Mouse (Mus musculus): ENCODE measurements around the gene Sdf2. TPM values are rescaled to one million over a fixed set of nuclear protein-coding genes. Genes with fewer than 3 reads are reported as not detected.

Sdf2 gene
- total and polyA plus RNA-seq, 3 experiments: 68.1 to 81.4 TPM; not detected in 1

DNA sequence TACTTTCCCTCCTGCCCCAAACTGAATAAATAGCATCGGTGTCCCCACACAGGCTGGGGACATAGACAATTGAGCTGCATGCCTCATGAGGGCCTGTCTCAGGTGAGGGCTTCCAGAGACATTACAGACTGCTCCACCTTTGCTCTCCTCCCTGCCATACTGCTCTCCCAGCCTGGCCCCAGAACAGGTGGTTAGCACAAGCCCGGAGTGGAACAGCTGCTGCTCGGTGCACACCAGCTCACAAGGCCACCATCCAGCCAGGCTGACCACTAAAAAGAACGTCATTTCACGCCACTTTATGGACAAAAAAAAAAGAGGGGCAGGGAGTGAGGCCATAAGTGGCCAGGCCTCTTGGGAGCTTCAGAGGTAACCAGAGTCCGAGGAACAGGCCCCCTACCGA is 38.4 kb upstream of the Sdf2 start:
- Histone ChIP-seq H3K27me3 (ENCODE audit: control insufficient read depth in 1 of 2, insufficient read depth in 2 of 2, low read length in 2 of 2) (no peaks in the 10 kb centered on the region), H3K4me1 (ENCODE audit: control insufficient read depth in 1 of 2, insufficient read depth in 2 of 2, low read length in 2 of 2) (no peaks in the 10 kb centered on the region), H3K9ac (ENCODE audit: control insufficient read depth, low read depth, low read length, poor library complexity, severe bottlenecking) (no peak overlapping the region), H3K27ac (ENCODE audit: control insufficient read depth, low read depth, low read length) (no peak overlapping the region), H3K36me3 (ENCODE audit: control insufficient read depth in 1 of 2, insufficient read depth in 2 of 2, low read length in 2 of 2) (peaks cover 0 to 32% of the 10 kb centered on the region in 2 experiments; a peak in 2 of 4 replicates), H3K79me2 (ENCODE audit: control insufficient read depth, insufficient read depth, low read length, poor library complexity) (no peaks in the 10 kb centered on the region), H3K9me3 (replicated peaks; ENCODE audit: insufficient read depth, low read length) (no peaks in the 10 kb centered on the region), H3K4me3 (ENCODE audit: control insufficient read depth in 1 of 2, insufficient read depth in 1 of 2, low read depth in 2 of 2, low read length in 2 of 2) (no peak overlapping the region)
- DNase-seq (ENCODE audit: low read depth, low spot score): no peak
- no peak for TF ChIP-seq NELFE (IDR thresholded peaks at IDR 0.05; ENCODE audit: low read depth, low read length)
- TF ChIP-seq ELF1 (IDR thresholded peaks at IDR 0.05; ENCODE audit: low read depth, low read length): no peak
- no peak for TF ChIP-seq TBP (IDR thresholded peaks at IDR 0.05; ENCODE audit: low read depth, low read length)
- TF ChIP-seq ETS1 (IDR thresholded peaks at IDR 0.05; ENCODE audit: low read depth, low read length): no peak
- no peak for TF ChIP-seq USF1 (IDR thresholded peaks at IDR 0.05; ENCODE audit: low read depth, low read length)
- no peak for TF ChIP-seq MAFK (IDR thresholded peaks at IDR 0.05; ENCODE audit: borderline replicate concordance, low read depth, low read length)
- TF ChIP-seq MXI1 (IDR thresholded peaks at IDR 0.05; ENCODE audit: low read depth, low read length): no peak
- TF ChIP-seq TCF12 (IDR thresholded peaks at IDR 0.05; ENCODE audit: low read depth, low read length): no peak
- TF ChIP-seq GATA1 (IDR thresholded peaks at IDR 0.05; ENCODE audit: low read depth, low read length): no peak
- TF ChIP-seq ZC3H11A (IDR thresholded peaks at IDR 0.05; ENCODE audit: low read depth, low read length): no peak
- no peak for TF ChIP-seq ZNF384 (IDR thresholded peaks at IDR 0.05; ENCODE audit: low read depth, low read length)
- no peak for TF ChIP-seq NRF1 (IDR thresholded peaks at IDR 0.05; ENCODE audit: insufficient read depth, low read depth, low read length, poor library complexity, severe bottlenecking)
- no peak for TF ChIP-seq TAL1 (IDR thresholded peaks at IDR 0.05; ENCODE audit: low read length)
- TF ChIP-seq MAX (IDR thresholded peaks at IDR 0.05; ENCODE audit: low read length): no peak

DNA sequence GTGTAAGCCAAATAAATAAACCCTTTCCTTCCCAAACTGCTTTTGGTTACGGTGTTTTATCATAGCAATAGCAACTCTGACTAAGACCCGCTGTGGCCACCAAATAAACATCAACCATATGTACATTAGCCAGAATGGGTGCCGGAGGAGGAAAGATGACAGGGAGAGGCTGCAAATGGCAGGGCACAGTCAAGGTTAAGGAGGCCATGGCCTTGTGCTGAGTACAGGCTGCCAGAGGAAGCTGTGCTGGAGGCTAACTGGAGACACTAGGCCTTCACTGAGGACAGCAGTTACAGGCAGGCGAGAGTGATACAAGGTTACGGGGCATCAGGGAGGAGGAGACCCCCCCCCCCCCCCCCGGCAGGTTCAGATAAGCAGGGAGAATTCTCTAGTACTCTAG is 35.7 kb upstream of the Sdf2 start:
- Histone ChIP-seq H3K9me3 (replicated peaks; ENCODE audit: insufficient read depth, low read length) (no peaks in the 10 kb centered on the region), H3K4me1 (ENCODE audit: control insufficient read depth in 1 of 2, insufficient read depth in 2 of 2, low read length in 2 of 2) (no peaks in the 10 kb centered on the region), H3K27me3 (ENCODE audit: control insufficient read depth in 1 of 2, insufficient read depth in 2 of 2, low read length in 2 of 2) (no peaks in the 10 kb centered on the region), H3K27ac (ENCODE audit: control insufficient read depth, low read depth, low read length) (no peak overlapping the region), H3K4me3 (ENCODE audit: control insufficient read depth in 1 of 2, insufficient read depth in 1 of 2, low read depth in 2 of 2, low read length in 2 of 2) (no peak overlapping the region), H3K36me3 (ENCODE audit: control insufficient read depth in 1 of 2, insufficient read depth in 2 of 2, low read length in 2 of 2) (peaks cover 0 to 47% of the 10 kb centered on the region in 2 experiments; a peak in 2 of 4 replicates), H3K9ac (ENCODE audit: control insufficient read depth, low read depth, low read length, poor library complexity, severe bottlenecking) (no peak overlapping the region), H3K79me2 (ENCODE audit: control insufficient read depth, insufficient read depth, low read length, poor library complexity) (no peaks in the 10 kb centered on the region)
- TF ChIP-seq MYC (IDR thresholded peaks at IDR 0.05; ENCODE audit: low read depth, low read length): no peak
- no peak for TF ChIP-seq CHD2 (IDR thresholded peaks at IDR 0.05; ENCODE audit: low read length)
- no peak for TF ChIP-seq HCFC1 (IDR thresholded peaks at IDR 0.05; ENCODE audit: low read depth, low read length)
- TF ChIP-seq MAFK (IDR thresholded peaks at IDR 0.05; ENCODE audit: borderline replicate concordance, low read depth, low read length): no peak
- no peak for TF ChIP-seq NELFE (IDR thresholded peaks at IDR 0.05; ENCODE audit: low read depth, low read length)
- TF ChIP-seq MAZ (IDR thresholded peaks at IDR 0.05; ENCODE audit: low read depth, low read length): no peak
- TF ChIP-seq ZKSCAN1 (IDR thresholded peaks at IDR 0.05; ENCODE audit: low read depth, low read length): no peak
- TF ChIP-seq POLR2AphosphoS2 (IDR thresholded peaks at IDR 0.05; ENCODE audit: low read length): no peak
- TF ChIP-seq USF2 (IDR thresholded peaks at IDR 0.05; ENCODE audit: borderline replicate concordance in 1 of 2, insufficient read depth in 1 of 2, low read depth in 1 of 2, low read length in 2 of 2): no peak
- TF ChIP-seq MYB (IDR thresholded peaks at IDR 0.05; ENCODE audit: low read depth, low read length): no peak
- TF ChIP-seq MXI1 (IDR thresholded peaks at IDR 0.05; ENCODE audit: low read depth, low read length): no peak
- TF ChIP-seq JUND (IDR thresholded peaks at IDR 0.05; ENCODE audit: low read depth, low read length): no peak
- no peak for TF ChIP-seq MAX (IDR thresholded peaks at IDR 0.05; ENCODE audit: low read length)
- no peak for TF ChIP-seq SIN3A (IDR thresholded peaks at IDR 0.05; ENCODE audit: low read length)
- TF ChIP-seq ZC3H11A (IDR thresholded peaks at IDR 0.05; ENCODE audit: low read depth, low read length): no peak
- no peak for TF ChIP-seq ZNF384 (IDR thresholded peaks at IDR 0.05; ENCODE audit: low read depth, low read length)
- TF ChIP-seq USF1 (IDR thresholded peaks at IDR 0.05; ENCODE audit: low read depth, low read length): no peak
- no peak for DNase-seq (ENCODE audit: low read depth, low spot score)
